Mouse (Mus musculus) brain, embryonic 14.5 days (tissue): ENCODE results near the gene Srrm3. TPM values are rescaled to one million over a fixed set of nuclear protein-coding genes. Genes with fewer than 3 reads are reported as not detected.

Experiments used
- DNase-seq: peaks from one replicate; pipeline ENCODE4 v3.0.0-alpha.2; 2011; ENCODE audit warnings: low read depth
- CTCF ChIP-seq: fragments of 200-500 bp; IDR thresholded peaks from 2 replicates; pipeline ENCODE4 v1.5.1; 2012; ENCODE audit warnings: inconsistent platforms, mild to moderate bottlenecking, moderate library complexity, borderline replicate concordance; ENCODE audit not compliant: insufficient read depth, insufficient read length; ENCODE audit errors: extremely low read depth
- POLR2A ChIP-seq: fragments of 200-500 bp; IDR thresholded peaks from 2 replicates; pipeline ENCODE4 v1.6.1; 2012; ENCODE audit warnings: mild to moderate bottlenecking, inconsistent platforms, borderline replicate concordance; ENCODE audit not compliant: poor library complexity, insufficient read depth, insufficient read length, severe bottlenecking; ENCODE audit errors: extremely low read depth
- polyA plus RNA-seq: library from polyadenylated mRNA; depleted of rRNA; stranded (reverse); fragments of >200 nt; gene quantifications from 2 replicates; pipeline ENCODE4 v1.2.3, GENCODE M21; 2012

Srrm3 gene
- polyA plus RNA-seq, 1 experiment: 82.6 TPM

GRCm38 (mm10) chr5:135826225-135826624 lies 19.5 kb downstream of the Srrm3 start:
- DNase-seq: peak; percentile 40
- TF ChIP-seq CTCF: no peak

- no peak for TF ChIP-seq CTCF
- TF ChIP-seq POLR2A: no peak
Observed at GRCm38 (mm10) chr5:135829381-135829780, 22.7 kb downstream of the Srrm3 start.

GRCm38 (mm10) chr5:135832729-135833128 lies 26.0 kb downstream of the Srrm3 start:
- peak; percentile 76 for DNase-seq
- TF ChIP-seq CTCF (no peak), POLR2A (no peak)

More at GRCm38 (mm10) chr5:135829381-135829780, 22.7 kb downstream of the Srrm3 start:
- DNase-seq: no peak

GRCm38 (mm10) chr5:135834769-135835491 lies 28.2 kb downstream of the Srrm3 start:
- DNase-seq: peak; percentile 94
- TF ChIP-seq CTCF (no peak), POLR2A (peak; percentile 29; the same call in 1 of the 2 replicates)

GRCm38 (mm10) chr5:135835492-135835858 lies 28.8 kb downstream of the Srrm3 start:
- TF ChIP-seq CTCF (no peak), POLR2A (no peak)
- DNase-seq: no peak

- no peak for DNase-seq
- TF ChIP-seq POLR2A (no peak), CTCF (no peak)
Observed at GRCm38 (mm10) chr5:135835981-135836380, 29.3 kb downstream of the Srrm3 start.

- TF ChIP-seq CTCF (no peak), POLR2A (no peak)
- no peak for DNase-seq
Observed at GRCm38 (mm10) chr5:135841651-135842050, 35.0 kb downstream of the Srrm3 start.

- no peak for DNase-seq
- TF ChIP-seq CTCF (no peak), POLR2A (no peak)
Observed at GRCm38 (mm10) chr5:135843418-135843817, 36.7 kb downstream of the Srrm3 start.

GRCm38 (mm10) chr5:135845676-135846320 lies 39.1 kb downstream of the Srrm3 start:
- DNase-seq: peak; percentile 58
- no peak for TF ChIP-seq POLR2A
- TF ChIP-seq CTCF: no peak

- TF ChIP-seq CTCF (peak; percentile 26; the same call in 1 of the 2 replicates), POLR2A (no peak)
- no peak for DNase-seq
Observed at GRCm38 (mm10) chr5:135847460-135847859, 40.8 kb downstream of the Srrm3 start.

- TF ChIP-seq CTCF (no peak), POLR2A (no peak)
- no peak for DNase-seq
Observed at GRCm38 (mm10) chr5:135847881-135848280, 41.2 kb downstream of the Srrm3 start.

GRCm38 (mm10) chr5:135851024-135851423 lies 44.3 kb downstream of the Srrm3 start:
- TF ChIP-seq POLR2A (no peak), CTCF (no peak)
- peak; percentile 95 for DNase-seq
